Mouse (Mus musculus): ENCODE results near the gene Bcl2. TPM values are rescaled to one million over a fixed set of nuclear protein-coding genes. Genes with fewer than 3 reads are reported as not detected.

Bcl2 gene
- 8.9 and 11.7 TPM in 2 replicates for polyA plus RNA-seq (2016; fragmentation: Nextera tagmentation; extraction: Ambion mirVana)

- peak; percentile 83 for DNase-seq (ENCODE audit: low spot score)
- H3K27ac ChIP-seq = peak within 1 kb of the TSS; percentile 97
- no peaks in the 10 kb centered on the region for H3K27me3 ChIP-seq (ENCODE audit: low read depth, poor library complexity, severe bottlenecking)
- under 1% methylated on average over 75 of the region's 95 CpGs for WGBS
- H3K9me3 ChIP-seq (replicated peaks) = no peaks in the 10 kb centered on the region
- peak within 1 kb of the TSS; percentile 83 for H3K4me3 ChIP-seq
- peaks cover 30% of the 10 kb centered on the region for H3K4me1 ChIP-seq
- no peaks in the 10 kb centered on the region for H3K36me3 ChIP-seq
These were observed at the start of gene Bcl2 for GRCm38 (mm10) chr1:106713621-106714529. TSS of gene Bcl2 (minus strand) at chr1:106714274.

- DNase-seq (ENCODE audit: low spot score) = no peak
- Histone ChIP-seq H3K27ac (no peak overlapping the region), H3K27me3 (ENCODE audit: low read depth, poor library complexity, severe bottlenecking) (no peaks in the 10 kb centered on the region), H3K4me3 (no peak overlapping the region), H3K36me3 (peaks cover 18% of the 10 kb centered on the region), H3K4me1 (peaks cover 15% of the 10 kb centered on the region), H3K9me3 (replicated peaks) (no peaks in the 10 kb centered on the region)
- 93% methylated on average over 3 of the region's 3 CpGs for WGBS
These were observed 46.7 kb upstream of the Bcl2 start for GRCm38 (mm10) chr1:106760750-106761149.

DNA sequence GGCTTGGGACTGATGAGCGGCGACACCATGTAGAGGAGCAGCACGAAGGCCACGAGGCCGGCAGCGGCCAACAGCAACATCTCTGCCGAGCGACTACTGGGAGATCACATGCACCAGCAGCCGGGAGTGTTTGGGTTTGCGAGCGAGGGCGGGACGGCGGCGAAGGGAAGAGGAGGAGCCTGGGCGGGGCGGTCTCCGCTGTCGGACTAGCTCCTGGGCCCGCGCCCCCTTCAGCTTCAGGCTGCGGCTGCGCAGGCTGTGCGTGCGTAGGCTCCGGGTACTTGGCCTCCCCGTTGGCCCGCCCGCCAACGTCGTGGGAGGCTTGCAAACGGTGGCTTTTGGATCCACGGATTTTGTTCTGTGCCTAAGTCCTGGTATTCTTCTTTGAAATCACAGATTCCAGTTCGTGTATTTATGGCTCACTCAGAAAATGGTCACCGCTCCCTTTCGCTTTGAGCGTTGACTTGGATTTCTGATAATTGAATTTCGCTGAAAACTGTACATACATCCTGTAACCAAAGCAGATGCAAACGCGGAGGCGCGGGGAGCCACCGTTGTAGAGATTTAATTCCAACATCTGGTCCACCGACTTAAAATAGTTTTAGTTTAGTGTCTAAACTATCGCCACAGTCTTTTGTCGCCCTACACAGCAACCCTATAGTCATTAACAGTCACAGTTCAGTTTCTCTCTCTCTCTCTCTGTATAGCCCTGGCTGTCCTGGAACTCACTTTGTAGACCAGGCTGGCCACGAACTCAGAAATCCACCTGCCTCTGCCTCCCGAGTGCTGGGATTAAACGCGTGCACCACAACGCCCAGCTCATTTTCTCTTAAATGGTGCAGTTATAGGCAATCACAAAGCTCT is 45.7 kb upstream of the Bcl2 start, which contains the start of gene Kdsr:
Gene Kdsr (minus strand): TSS at position 156 of the 864 bp plus-strand sequence.
- Histone ChIP-seq H3K27ac (peak within 1 kb of the TSS; percentile 88), H3K4me1 (peaks cover 15% of the 10 kb centered on the region), H3K4me3 (peak within 1 kb of the TSS; percentile 74), H3K27me3 (ENCODE audit: low read depth, poor library complexity, severe bottlenecking) (no peaks in the 10 kb centered on the region), H3K36me3 (peaks cover 14% of the 10 kb centered on the region), H3K9me3 (replicated peaks) (no peaks in the 10 kb centered on the region)
- peak; percentile 93 for DNase-seq (ENCODE audit: low spot score)
- WGBS = 4% methylated on average over 51 of the region's 51 CpGs

DNA sequence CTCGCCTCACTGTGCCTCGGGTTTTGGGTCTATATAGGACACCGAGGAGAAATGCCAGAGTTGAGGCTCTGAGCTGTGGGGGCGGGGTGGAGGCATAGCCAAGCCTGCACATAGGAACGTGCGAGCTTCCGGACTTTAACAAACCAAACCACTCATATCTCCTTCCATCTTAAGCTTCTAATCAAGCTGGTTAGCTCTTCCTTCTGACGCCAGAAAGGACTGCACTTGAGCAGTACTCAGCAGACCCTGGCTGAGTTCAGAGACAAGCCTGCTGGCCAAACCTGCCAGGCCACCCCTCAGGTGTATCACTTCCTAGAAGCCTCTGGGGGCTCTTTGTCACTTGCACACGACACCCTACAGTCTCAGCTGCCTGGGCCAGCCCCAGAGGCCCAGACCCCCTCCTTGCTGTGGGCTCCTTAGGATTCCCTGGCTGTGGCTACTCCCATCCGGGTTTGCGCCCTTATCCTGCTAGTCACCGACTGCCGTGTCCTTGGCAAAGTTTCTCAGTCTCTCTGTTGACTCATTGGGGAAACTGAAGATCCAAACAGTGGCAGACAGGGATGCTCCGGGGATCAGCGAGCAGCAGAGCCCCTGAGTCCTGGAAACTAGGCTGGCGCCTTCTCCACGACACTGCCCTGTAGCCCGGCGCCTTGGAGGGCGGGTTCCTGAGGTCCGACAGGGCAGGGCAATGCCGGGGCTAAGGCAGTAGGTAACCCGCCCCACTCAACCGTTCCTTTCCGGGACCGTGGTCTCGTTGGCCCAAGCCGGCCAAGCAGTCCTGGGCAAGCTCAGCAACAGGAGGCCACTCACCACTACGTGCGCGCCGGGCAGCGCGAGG is 44.9 kb upstream of the Bcl2 start:
- 2% methylated on average over 34 of the region's 34 CpGs for WGBS
- DNase-seq (ENCODE audit: low spot score) = no peak
- no peaks in the 10 kb centered on the region for H3K9me3 ChIP-seq (replicated peaks)

GRCm38 (mm10) chr1:106756633-106757032 is 42.6 kb upstream of the Bcl2 start:
- no peak for DNase-seq (ENCODE audit: low spot score)
- no peak overlapping the region for H3K4me3 ChIP-seq
- peaks cover 15% of the 10 kb centered on the region for H3K4me1 ChIP-seq
- no peaks in the 10 kb centered on the region for H3K27me3 ChIP-seq (ENCODE audit: low read depth, poor library complexity, severe bottlenecking)
- 0 out of 2 replicates have a peak, but pooled peaks cover 8% of the 10 kb centered on the region for H3K36me3 ChIP-seq
- 88% methylated on average over 4 of the region's 4 CpGs for WGBS
- H3K9me3 ChIP-seq (replicated peaks) = no peaks in the 10 kb centered on the region
- no peak overlapping the region for H3K27ac ChIP-seq

More for the DNA sequence above, 44.9 kb upstream of the Bcl2 start:
- Histone ChIP-seq H3K4me1 (peaks cover 15% of the 10 kb centered on the region), H3K27me3 (ENCODE audit: low read depth, poor library complexity, severe bottlenecking) (no peaks in the 10 kb centered on the region), H3K4me3 (peak overlapping the region; percentile 74), H3K27ac (peak overlapping the region; percentile 88), H3K36me3 (0 out of 2 replicates have a peak, but pooled peaks cover 13% of the 10 kb centered on the region)

DNA sequence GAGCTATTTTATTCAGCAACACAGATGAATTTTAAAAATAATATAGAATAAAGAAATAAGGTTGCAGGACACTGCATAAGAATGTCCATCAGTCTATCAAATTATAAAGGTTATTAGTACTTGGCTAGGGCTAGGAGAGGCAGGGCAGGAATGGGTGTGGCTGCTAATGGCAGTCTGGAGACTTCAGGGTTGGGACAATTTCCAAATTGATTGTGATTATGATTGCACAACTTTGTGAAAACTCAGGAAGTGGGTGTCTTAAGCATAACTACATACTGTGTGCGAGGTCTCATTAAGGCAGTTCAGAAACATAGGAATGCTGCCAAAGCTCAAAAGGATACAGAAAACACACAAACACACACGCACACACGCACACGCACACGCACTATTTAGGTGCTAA is 37.9 kb upstream of the Bcl2 start:
- no peak for DNase-seq (ENCODE audit: low spot score)
- Histone ChIP-seq H3K4me1 (no peaks in the 10 kb centered on the region), H3K4me3 (no peak overlapping the region), H3K36me3 (peaks cover 22% of the 10 kb centered on the region), H3K27ac (no peak overlapping the region), H3K9me3 (replicated peaks) (no peaks in the 10 kb centered on the region), H3K27me3 (ENCODE audit: low read depth, poor library complexity, severe bottlenecking) (no peaks in the 10 kb centered on the region)
- WGBS = 96% methylated on average over 5 of the region's 5 CpGs

GRCm38 (mm10) chr1:106750656-106751055 is 36.6 kb upstream of the Bcl2 start:
- no peaks in the 10 kb centered on the region for H3K9me3 ChIP-seq (replicated peaks)
- no peak for DNase-seq (ENCODE audit: low spot score)
- peaks cover 32% of the 10 kb centered on the region for H3K36me3 ChIP-seq
- H3K27ac ChIP-seq = no peak overlapping the region
- no peaks in the 10 kb centered on the region for H3K4me1 ChIP-seq
- H3K4me3 ChIP-seq = no peak overlapping the region
- no peaks in the 10 kb centered on the region for H3K27me3 ChIP-seq (ENCODE audit: low read depth, poor library complexity, severe bottlenecking)
- 90% methylated on average over 1 of the region's 1 CpGs for WGBS

DNA sequence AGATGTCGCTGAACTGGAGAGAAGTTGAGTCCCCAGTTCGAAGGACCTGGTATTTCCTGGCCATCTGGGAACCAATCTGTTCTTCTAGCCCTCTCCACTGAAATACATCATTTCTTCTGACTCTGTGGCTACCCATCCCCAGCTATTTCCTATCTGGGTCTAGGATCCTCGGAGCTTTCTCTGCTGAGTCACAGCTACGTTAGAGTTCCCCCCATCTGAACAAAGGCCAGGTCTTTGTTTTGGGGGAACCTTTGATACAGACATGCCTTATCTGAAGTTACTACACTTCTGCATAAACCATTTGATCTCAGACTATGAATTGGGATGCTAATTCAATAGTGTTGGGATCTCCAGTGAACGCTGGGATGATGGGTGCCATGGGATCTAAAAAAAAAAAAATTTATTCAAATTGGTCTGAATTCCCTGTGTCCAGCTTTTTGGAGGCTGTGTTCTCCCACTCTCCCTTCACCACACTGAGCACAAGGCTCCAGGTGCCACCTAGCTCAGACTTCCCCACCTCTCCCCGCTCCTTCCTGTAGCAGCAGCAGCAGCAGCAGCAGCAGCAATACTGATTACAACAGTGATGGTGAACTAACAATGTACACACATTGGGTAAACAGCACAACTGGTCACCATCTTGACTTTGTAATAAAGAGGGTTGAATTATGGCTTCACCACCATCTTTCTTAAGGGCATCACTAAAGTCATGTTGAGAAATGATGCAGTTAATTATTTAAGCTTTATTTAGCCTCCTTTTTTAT is 34.7 kb upstream of the Bcl2 start:
- WGBS = 92% methylated on average over 6 of the region's 6 CpGs
- H3K27ac ChIP-seq = no peak overlapping the region
- DNase-seq (ENCODE audit: low spot score) = no peak

DNA sequence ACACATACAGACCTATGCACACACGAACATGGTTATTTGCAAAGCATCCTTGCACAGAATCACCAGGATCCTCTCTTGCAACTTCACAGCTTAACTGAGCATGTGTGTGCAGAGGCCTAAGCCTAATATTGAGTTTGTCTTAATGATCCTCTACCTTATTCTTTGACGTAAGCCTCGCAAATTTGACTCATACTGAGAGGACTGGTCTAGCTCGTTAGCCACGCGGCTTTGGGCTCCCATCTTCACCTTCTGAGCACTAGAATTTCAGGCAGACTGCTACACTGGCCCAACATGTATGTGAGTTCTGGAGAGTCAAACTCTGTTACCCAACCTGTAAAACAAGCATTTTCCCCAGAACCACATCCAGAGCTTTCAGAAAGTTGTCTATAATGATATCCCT is 28.9 kb upstream of the Bcl2 start:
- Histone ChIP-seq H3K4me1 (peaks cover 6% of the 10 kb centered on the region; the same call in 1 of the 2 replicates), H3K27me3 (ENCODE audit: low read depth, poor library complexity, severe bottlenecking) (no peaks in the 10 kb centered on the region), H3K27ac (no peak overlapping the region), H3K4me3 (no peak overlapping the region), H3K36me3 (peaks cover 34% of the 10 kb centered on the region), H3K9me3 (replicated peaks) (no peaks in the 10 kb centered on the region)
- WGBS = 81% methylated on average over 6 of the region's 6 CpGs
- no peak for DNase-seq (ENCODE audit: low spot score)

More for the DNA sequence above, 34.7 kb upstream of the Bcl2 start:
- peaks cover 3% of the 10 kb centered on the region; the same call in 1 of the 2 replicates for H3K4me1 ChIP-seq
- H3K27me3 ChIP-seq (ENCODE audit: low read depth, poor library complexity, severe bottlenecking) = no peaks in the 10 kb centered on the region
- H3K36me3 ChIP-seq = peaks cover 27% of the 10 kb centered on the region
- no peaks in the 10 kb centered on the region for H3K9me3 ChIP-seq (replicated peaks)
- H3K4me3 ChIP-seq = no peak overlapping the region

- Histone ChIP-seq H3K4me3 (no peak overlapping the region), H3K27ac (no peak overlapping the region), H3K4me1 (peaks cover 6% of the 10 kb centered on the region; the same call in 1 of the 2 replicates), H3K36me3 (peaks cover 26% of the 10 kb centered on the region), H3K9me3 (replicated peaks) (no peaks in the 10 kb centered on the region), H3K27me3 (ENCODE audit: low read depth, poor library complexity, severe bottlenecking) (no peaks in the 10 kb centered on the region)
- no peak for DNase-seq (ENCODE audit: low spot score)
- WGBS = 94% methylated on average over 4 of the region's 4 CpGs
These were observed 26.7 kb upstream of the Bcl2 start for GRCm38 (mm10) chr1:106740735-106741134.

DNA sequence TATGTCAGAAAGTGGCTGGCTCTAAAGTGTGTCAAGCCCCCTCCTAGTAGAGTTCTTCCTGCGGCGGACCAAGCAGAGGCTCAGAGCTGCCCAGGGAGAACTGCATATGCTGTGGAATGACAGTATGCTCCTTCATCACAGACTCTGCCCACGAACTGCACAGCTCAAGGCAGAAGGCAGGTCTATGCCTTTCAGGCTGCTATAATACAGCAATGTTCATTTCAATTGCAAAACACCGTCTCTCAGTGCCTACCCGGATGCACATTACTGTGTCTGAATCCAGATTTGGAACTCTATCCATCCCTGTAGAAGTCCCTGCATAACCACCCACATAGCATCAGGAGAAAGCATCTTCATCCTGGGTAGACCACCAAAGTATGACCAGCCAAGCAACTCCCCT is 25.7 kb upstream of the Bcl2 start:
- Histone ChIP-seq H3K27me3 (ENCODE audit: low read depth, poor library complexity, severe bottlenecking) (no peaks in the 10 kb centered on the region), H3K4me1 (peaks cover 6% of the 10 kb centered on the region; the same call in 1 of the 2 replicates), H3K9me3 (replicated peaks) (no peaks in the 10 kb centered on the region), H3K36me3 (peaks cover 25% of the 10 kb centered on the region), H3K27ac (no peak overlapping the region), H3K4me3 (no peak overlapping the region)
- no peak for DNase-seq (ENCODE audit: low spot score)
- 96% methylated on average over 5 of the region's 5 CpGs for WGBS

Data from limb, embryonic 10.5 days (tissue).